Mouse (Mus musculus): Measurements from ENCODE around the gene Rec114. TPM values are rescaled to one million over a fixed set of nuclear protein-coding genes. Genes with fewer than 3 reads are reported as not detected.

Rec114 gene
- total RNA-seq, 2 experiments from 2014 or later, result not detected

GRCm38 (mm10) chr9:58721021-58721420, 22.7 kb downstream of the Rec114 start:
- DNase-seq (ENCODE audit: low spot score in 2 of 2), result no peak
- intact Hi-C loops (cut with DNase I), result no loop called here

- no peak for DNase-seq (ENCODE audit: low spot score in 2 of 2)
- intact Hi-C loops (cut with DNase I), result no loop called here
Observed at GRCm38 (mm10) chr9:58720167-58720566, 23.6 kb downstream of the Rec114 start.

- intact Hi-C loops (cut with DNase I), result no loop called here
- DNase-seq (ENCODE audit: low spot score in 2 of 2), result no peak
Observed at GRCm38 (mm10) chr9:58719471-58719870, 24.3 kb downstream of the Rec114 start.

- intact Hi-C loops (cut with DNase I), result no loop called here
Observed at GRCm38 (mm10) chr9:58718964-58719363, 24.8 kb downstream of the Rec114 start.

GRCm38 (mm10) chr9:58716886-58717285, 26.9 kb downstream of the Rec114 start:
- intact Hi-C loops (cut with DNase I), result no loop called here
- no peak for DNase-seq (ENCODE audit: low spot score in 2 of 2)

More at GRCm38 (mm10) chr9:58718964-58719363, 24.8 kb downstream of the Rec114 start:
- no peak for DNase-seq (ENCODE audit: low spot score in 2 of 2)

GRCm38 (mm10) chr9:58710642-58711041, 33.1 kb downstream of the Rec114 start:
- DNase-seq (ENCODE audit: low spot score in 2 of 2), result no peak
- intact Hi-C loops (cut with DNase I), result no loop called here

GRCm38 (mm10) chr9:58709939-58710338, 33.8 kb downstream of the Rec114 start:
- DNase-seq (ENCODE audit: low spot score in 2 of 2), result peak; percentile 75
- intact Hi-C loops (cut with DNase I), result no loop called here

- no peak for DNase-seq (ENCODE audit: low spot score in 2 of 2)
- intact Hi-C loops (cut with DNase I), result no loop called here
Observed at GRCm38 (mm10) chr9:58707796-58708195, 36.0 kb downstream of the Rec114 start.

- DNase-seq (ENCODE audit: low spot score in 2 of 2), result no peak
- intact Hi-C loops (cut with DNase I), result no loop called here
Observed at GRCm38 (mm10) chr9:58706024-58706423, 37.7 kb downstream of the Rec114 start.

- intact Hi-C loops (cut with DNase I), result no loop called here
- DNase-seq (ENCODE audit: low spot score in 2 of 2), result no peak
Observed at GRCm38 (mm10) chr9:58703766-58704165, 40.0 kb downstream of the Rec114 start.

GRCm38 (mm10) chr9:58701751-58702150, 42.0 kb downstream of the Rec114 start:
- no peak for DNase-seq (ENCODE audit: low spot score in 2 of 2)
- intact Hi-C loops (cut with DNase I), result no loop called here

GRCm38 (mm10) chr9:58698486-58698885, 45.3 kb downstream of the Rec114 start:
- DNase-seq (ENCODE audit: low spot score in 2 of 2), result no peak
- intact Hi-C loops (cut with DNase I), result no loop called here

GRCm38 (mm10) chr9:58691471-58691870, 52.3 kb downstream of the Rec114 start:
- intact Hi-C loops (cut with DNase I), result no loop called here

GRCm38 (mm10) chr9:58690701-58691100, 53.1 kb downstream of the Rec114 start:
- intact Hi-C loops (cut with DNase I), result no loop called here
- no peak for DNase-seq (ENCODE audit: low spot score in 2 of 2)

More at GRCm38 (mm10) chr9:58691471-58691870, 52.3 kb downstream of the Rec114 start:
- no peak for DNase-seq (ENCODE audit: low spot score in 2 of 2)

- intact Hi-C loops (cut with DNase I), result no loop called here
- DNase-seq (ENCODE audit: low spot score in 2 of 2), result no peak
Observed at GRCm38 (mm10) chr9:58688076-58688475, 55.7 kb downstream of the Rec114 start.

- intact Hi-C loops (cut with DNase I), result no loop called here
- no peak for DNase-seq (ENCODE audit: low spot score in 2 of 2)
Observed at GRCm38 (mm10) chr9:58685290-58685689, 58.5 kb downstream of the Rec114 start.

GRCm38 (mm10) chr9:58683372-58683771, 60.4 kb downstream of the Rec114 start:
- intact Hi-C loops (cut with DNase I), result no loop called here
- DNase-seq (ENCODE audit: low spot score in 2 of 2), result no peak

- DNase-seq (ENCODE audit: low spot score in 2 of 2), result no peak
Observed at GRCm38 (mm10) chr9:58682106-58682505, 61.7 kb downstream of the Rec114 start.

GRCm38 (mm10) chr9:58681411-58681810, 62.4 kb downstream of the Rec114 start:
- no peak for DNase-seq (ENCODE audit: low spot score in 2 of 2)
- intact Hi-C loops (cut with DNase I), result no loop called here

More at GRCm38 (mm10) chr9:58682106-58682505, 61.7 kb downstream of the Rec114 start:
- intact Hi-C loops (cut with DNase I), result no loop called here

- DNase-seq (ENCODE audit: low spot score in 2 of 2), result no peak
- intact Hi-C loops (cut with DNase I), result no loop called here
Observed at GRCm38 (mm10) chr9:58675371-58675770, 68.4 kb downstream of the Rec114 start.

- no peak for DNase-seq (ENCODE audit: low spot score in 2 of 2)
- intact Hi-C loops (cut with DNase I), result no loop called here
Observed at GRCm38 (mm10) chr9:58674736-58675135, 69.0 kb downstream of the Rec114 start.

GRCm38 (mm10) chr9:58672474-58672873, 71.3 kb downstream of the Rec114 start:
- intact Hi-C loops (cut with DNase I), result no loop called here
- no peak for DNase-seq (ENCODE audit: low spot score in 2 of 2)

Data from left cerebral cortex, postnatal 14 days (tissue).